Mouse (Mus musculus) intestine, embryonic 14.5 days (tissue): ENCODE results near the gene Tma7. TPM values are rescaled to one million over a fixed set of nuclear protein-coding genes. Genes with fewer than 3 reads are reported as not detected.

Source experiments
- ATAC-seq: fragments of 200-750 bp; cut with Nextera tagmentation; replicated peaks from 2 replicates; pipeline ENCODE4 v1.8.0; 2017; ENCODE audit warnings: low read depth, moderate number of reproducible peaks, moderate TSS enrichment, moderate library complexity; ENCODE audit not compliant: low FRiP score, low TSS enrichment
- DNase-seq: peaks from one replicate; pipeline ENCODE4 v3.0.0-alpha.2; 2018; ENCODE audit warnings: low spot score
- H3K27ac ChIP-seq: fragments of 300-500 bp; sonication (generic); 2 replicates; pipeline ENCODE4 v1.5.1; 2014; ENCODE audit warnings: low read depth, mild to moderate bottlenecking, control low read depth
- H3K27me3 ChIP-seq: fragments of 300-500 bp; sonication (generic); replicated peaks from 2 replicates; pipeline ENCODE4 v1.6.1; 2014; ENCODE audit warnings: low read length, control low read depth; ENCODE audit not compliant: control insufficient read depth, insufficient read depth
- H3K36me3 ChIP-seq: fragments of 300-500 bp; sonication (generic); 2 replicates; pipeline ENCODE4 v1.6.1; 2014; ENCODE audit warnings: low read length, control low read depth; ENCODE audit not compliant: control insufficient read depth, insufficient read depth
- H3K4me1 ChIP-seq: fragments of 300-500 bp; sonication (generic); replicated peaks from 2 replicates; pipeline ENCODE4 v1.6.1; 2014; ENCODE audit warnings: low read length, control low read depth, mixed read lengths; ENCODE audit not compliant: control insufficient read depth, insufficient read depth
- H3K4me2 ChIP-seq: fragments of 300-500 bp; sonication (generic); 2 replicates; pipeline ENCODE4 v1.6.1; 2014; ENCODE audit warnings: low read length
- H3K4me3 ChIP-seq: fragments of 300-500 bp; sonication (generic); 2 replicates; pipeline ENCODE4 v1.5.1; 2014; ENCODE audit warnings: low read depth, low read length, control low read depth, mixed read lengths
- H3K9ac ChIP-seq: fragments of 300-500 bp; sonication (generic); 2 replicates; pipeline ENCODE4 v1.6.1; 2014; ENCODE audit warnings: mild to moderate bottlenecking, low read length
- H3K9me3 ChIP-seq: fragments of 300-500 bp; sonication (generic); 2 replicates; pipeline ENCODE4 v1.6.1; 2016; ENCODE audit warnings: low read length, control low read depth; ENCODE audit not compliant: control insufficient read depth
- WGBS: fragments of 180-500 bp; shearing (Covaris S2); extraction: QIAGEN DNeasy Blood & Tissue Kit; methylation state at CpG from one replicate; pipeline ENCODE4 v1.1.7; 2014; 5-methylcytosine and 5-hydroxymethylcytosine counted together
- polyA plus RNA-seq: library from polyadenylated mRNA; unstranded; fragments of >200 nt; fragmentation: Nextera tagmentation; extraction: Ambion mirVana; gene quantifications from 2 replicates; pipeline ENCODE4 v1.2.1, GENCODE M21; 2014

The Tma7 gene
- polyA plus RNA-seq, 1 experiment from 2014 or later: 682 TPM

- 19% methylated on average over 11 of the region's 11 CpGs for WGBS
- peaks cover 45% of the 10 kb centered on the region for H3K4me1 ChIP-seq
- H3K9ac ChIP-seq: peak overlapping the region; percentile 95; the same call in 1 of the 2 replicates
- DNase-seq (no peak), ATAC-seq (peak; percentile 0; the same call in 1 of the 2 replicates)
- H3K9me3 ChIP-seq: no peaks in the 10 kb centered on the region
- H3K4me2 ChIP-seq: peak overlapping the region; percentile 75
- peaks cover 22% of the 10 kb centered on the region; the same call in 1 of the 2 replicates for H3K36me3 ChIP-seq
- H3K27ac ChIP-seq: peak overlapping the region; percentile 100
- H3K4me3 ChIP-seq: peak overlapping the region; percentile 74
- H3K27me3 ChIP-seq: no peaks in the 10 kb centered on the region
These were observed 11.6 kb upstream of the Tma7 start for GRCm38 (mm10) chr9:109093786-109094552.

- ATAC-seq: no peak
- no peak overlapping the region for H3K4me2 ChIP-seq
- WGBS: 40% methylated on average over 6 of the region's 6 CpGs
- no peaks in the 10 kb centered on the region for H3K9me3 ChIP-seq
- peaks cover 22% of the 10 kb centered on the region; the same call in 1 of the 2 replicates for H3K36me3 ChIP-seq
- H3K9ac ChIP-seq: no peak overlapping the region
- no peak overlapping the region for H3K4me3 ChIP-seq
- no peaks in the 10 kb centered on the region for H3K27me3 ChIP-seq
- H3K4me1 ChIP-seq: peaks cover 34% of the 10 kb centered on the region
- no peak for DNase-seq
- H3K27ac ChIP-seq: no peak overlapping the region
These were observed 10.4 kb upstream of the Tma7 start for GRCm38 (mm10) chr9:109092799-109093198.

GRCm38 (mm10) chr9:109091802-109092201, 9.4 kb upstream of the Tma7 start:
- no peak overlapping the region for H3K27ac ChIP-seq
- no peak for DNase-seq
- H3K9ac ChIP-seq: no peak overlapping the region
- no peak overlapping the region for H3K4me2 ChIP-seq
- H3K4me1 ChIP-seq: peaks cover 24% of the 10 kb centered on the region
- no peaks in the 10 kb centered on the region for H3K27me3 ChIP-seq
- H3K4me3 ChIP-seq: no peak overlapping the region
- H3K9me3 ChIP-seq: no peaks in the 10 kb centered on the region
- ATAC-seq: no peak
- H3K36me3 ChIP-seq: peaks cover 22% of the 10 kb centered on the region; the same call in 1 of the 2 replicates
- 86% methylated on average over 8 of the region's 8 CpGs for WGBS

- H3K27ac ChIP-seq: no peak overlapping the region
- 73% methylated on average over 15 of the region's 15 CpGs for WGBS
These were observed 8.1 kb upstream of the Tma7 start for GRCm38 (mm10) chr9:109090446-109090845.

GRCm38 (mm10) chr9:109087987-109088386, 5.6 kb upstream of the Tma7 start:
- Histone ChIP-seq H3K4me3 (no peak overlapping the region), H3K9me3 (no peaks in the 10 kb centered on the region), H3K4me1 (peaks cover 6% of the 10 kb centered on the region), H3K9ac (no peak overlapping the region), H3K36me3 (peaks cover 22% of the 10 kb centered on the region; the same call in 1 of the 2 replicates), H3K4me2 (no peak overlapping the region), H3K27ac (no peak overlapping the region), H3K27me3 (no peaks in the 10 kb centered on the region)
- ATAC-seq: 0 out of 2 replicates have a peak, but pooled peaks have one; percentile 18
- 14% methylated on average over 5 of the region's 5 CpGs for WGBS
- DNase-seq: no peak

More at GRCm38 (mm10) chr9:109090446-109090845, 8.1 kb upstream of the Tma7 start:
- peaks cover 22% of the 10 kb centered on the region; the same call in 1 of the 2 replicates for H3K36me3 ChIP-seq
- no peak overlapping the region for H3K9ac ChIP-seq
- H3K4me2 ChIP-seq: no peak overlapping the region
- H3K4me1 ChIP-seq: peaks cover 19% of the 10 kb centered on the region
- H3K4me3 ChIP-seq: no peak overlapping the region
- ATAC-seq (no peak), DNase-seq (no peak)
- no peaks in the 10 kb centered on the region for H3K9me3 ChIP-seq
- no peaks in the 10 kb centered on the region for H3K27me3 ChIP-seq

- Histone ChIP-seq H3K27me3 (no peaks in the 10 kb centered on the region), H3K9ac (no peak overlapping the region), H3K4me2 (no peak overlapping the region), H3K36me3 (peaks cover 5% of the 10 kb centered on the region; the same call in 1 of the 2 replicates), H3K4me1 (peaks cover 20% of the 10 kb centered on the region), H3K9me3 (no peaks in the 10 kb centered on the region), H3K4me3 (no peak overlapping the region), H3K27ac (no peak overlapping the region)
- WGBS: 20% methylated on average over 2 of the region's 2 CpGs
- DNase-seq: no peak
- ATAC-seq: no peak
These were observed 2.5 kb upstream of the Tma7 start for GRCm38 (mm10) chr9:109084922-109085321.

- Histone ChIP-seq H3K27ac (peak overlapping the region; percentile 36; the same call in 1 of the 2 replicates), H3K9me3 (no peaks in the 10 kb centered on the region), H3K9ac (peak overlapping the region; percentile 68), H3K4me1 (peaks cover 20% of the 10 kb centered on the region), H3K36me3 (peaks cover 20% of the 10 kb centered on the region), H3K4me2 (peak overlapping the region; percentile 87), H3K4me3 (peak overlapping the region; percentile 77), H3K27me3 (no peaks in the 10 kb centered on the region)
- 4% methylated on average over 11 of the region's 11 CpGs for WGBS
- ATAC-seq (no peak), DNase-seq (no peak)
These were observed 651 bp downstream of the Tma7 start for GRCm38 (mm10) chr9:109081749-109082123.

- Histone ChIP-seq H3K36me3 (peaks cover 20% of the 10 kb centered on the region), H3K4me1 (peaks cover 20% of the 10 kb centered on the region), H3K4me3 (no peak overlapping the region), H3K27ac (no peak overlapping the region), H3K9ac (no peak overlapping the region), H3K4me2 (no peak overlapping the region), H3K9me3 (no peaks in the 10 kb centered on the region), H3K27me3 (no peaks in the 10 kb centered on the region)
- DNase-seq (no peak), ATAC-seq (no peak)
- 95% methylated on average over 3 of the region's 3 CpGs for WGBS
These were observed 1.9 kb downstream of the Tma7 start for GRCm38 (mm10) chr9:109080516-109080915.
